ENCODE assay signal across 13 mouse cellular contexts in genomic region chr2:166106631-166107030, GRCm38 (mm10). TPM values are rescaled to one million over a fixed set of nuclear protein-coding genes. Genes with fewer than 3 reads are reported as not detected.
DNase-seq lines count a peak whose midpoint lies in the region; ATAC-seq and TF ChIP-seq lines count a peak whose summit lies in the region.
"Had no signal": no experiment of that assay in that cellular context is flagged by ENCODE, and none has a peak within 500 bp of the region (broad histone marks: within the 10 kb centered on the region; RNA-seq: fewer than 3 reads in every experiment).

No protein-coding gene starts in this region.

- no peak for TF ChIP-seq CTCF in layer of hippocampus, adult 2 months (conservative IDR thresholded peaks at IDR 0.05)

- no peak overlapping the region for H3K4me2 ChIP-seq in stomach, embryonic 15.5 days
- no peak overlapping the region for H3K4me2 ChIP-seq in kidney, embryonic 14.5 days (replicated peaks; ENCODE audit: low read depth, low read length)
- H3K4me2 ChIP-seq: lung, embryonic 15.5 days had no signal

- no peak for ATAC-seq in stomach, embryonic 15.5 days (ENCODE audit: insufficient read depth, low FRiP score, low read depth)
- ATAC-seq in kidney, embryonic 14.5 days (ENCODE audit: low FRiP score, low TSS enrichment): no peak

- no peaks in the 10 kb centered on the region for H3K9me3 ChIP-seq in stomach, embryonic 15.5 days
- H3K9me3 ChIP-seq in kidney, embryonic 14.5 days (ENCODE audit: control insufficient read depth, low read length): no peaks in the 10 kb centered on the region
- H3K9me3 ChIP-seq: lung, embryonic 15.5 days had no signal

- H3K9ac ChIP-seq in stomach, embryonic 15.5 days: no peak overlapping the region
- no peak overlapping the region for H3K9ac ChIP-seq in kidney, embryonic 14.5 days (ENCODE audit: low read depth, low read length)
- H3K9ac ChIP-seq: lung, embryonic 15.5 days had no signal

- H3K4me3 ChIP-seq in layer of hippocampus, adult 2 months: no peak overlapping the region
- H3K4me3 ChIP-seq in stomach, embryonic 15.5 days (replicated peaks): no peak overlapping the region
- H3K4me3 ChIP-seq in kidney, embryonic 14.5 days (ENCODE audit: low read length): no peak overlapping the region
- H3K4me3 ChIP-seq: lung, embryonic 15.5 days had no signal

- H3K27ac ChIP-seq in layer of hippocampus, adult 2 months: peak overlapping the region; percentile 62; the same call in 1 of the 2 replicates
- H3K27ac ChIP-seq in stomach, embryonic 15.5 days: peak overlapping the region; percentile 78
- no peak overlapping the region for H3K27ac ChIP-seq in kidney, embryonic 14.5 days (ENCODE audit: low read depth, low read length)

- no peaks in the 10 kb centered on the region for H3K27me3 ChIP-seq in stomach, embryonic 15.5 days (replicated peaks)
- no peaks in the 10 kb centered on the region for H3K27me3 ChIP-seq in kidney, embryonic 14.5 days (ENCODE audit: control insufficient read depth, insufficient read depth, low read length)

- H3K4me1 ChIP-seq in stomach, embryonic 15.5 days: peaks cover 8% of the 10 kb centered on the region
- H3K4me1 ChIP-seq in kidney, embryonic 14.5 days (ENCODE audit: control insufficient read depth, insufficient read depth, low read length): peaks cover 16% of the 10 kb centered on the region

- no peaks in the 10 kb centered on the region; the same call in 1 of the 2 replicates for H3K36me3 ChIP-seq in stomach, embryonic 15.5 days
- no peaks in the 10 kb centered on the region for H3K36me3 ChIP-seq in kidney, embryonic 14.5 days (ENCODE audit: control insufficient read depth, insufficient read depth, low read length)
- H3K36me3 ChIP-seq: lung, embryonic 15.5 days had no signal

- peak; percentile 47 for DNase-seq in frontal cortex, postnatal 10 days (ENCODE audit: low spot score in 2 of 2)
- DNase-seq in frontal cortex, adult 2 months (ENCODE audit: extremely low spot score in 1 of 2, low spot score in 1 of 2): no peak
- DNase-seq in layer of hippocampus, adult 2 months (ENCODE audit: low spot score in 2 of 2): no peak
- DNase-seq in layer of hippocampus, adult 9-10 months (ENCODE audit: low spot score): no peak
- DNase-seq in right cerebral cortex, postnatal 4 days: peak; percentile 63
- DNase-seq in right cerebral cortex, adult 2 months (ENCODE audit: low spot score in 2 of 2): no peak
- DNase-seq: B cell, adult 2 months; gastrocnemius, postnatal 36 days; thymus, postnatal 14 days had no signal

- WGBS in stomach, embryonic 15.5 days: 55% methylated on average over 2 of the region's 2 CpGs
- WGBS in kidney, embryonic 14.5 days: 70% methylated on average over 2 of the region's 2 CpGs

RNA-seq across cellular contexts. Expression of gene Sulf2, which starts 48.8 kb away (rescaled TPM):
- polyA plus RNA-seq in frontal cortex, adult 2 months (2012; rRNA removed): 52.1 and 61.0 TPM in 2 replicates
- 100 to 1,000 TPM in 1 of 2 experiments, 10 to 100 TPM in 1; 93.2 to 114 TPM for total RNA-seq in layer of hippocampus, adult 2 months (2021)
- 121 and 140 TPM in 2 replicates for polyA plus RNA-seq in stomach, embryonic 15.5 days (2015; fragmentation: Nextera tagmentation; extraction: Ambion mirVana)
- 69.3 and 80.4 TPM in 2 replicates for polyA plus RNA-seq in kidney, embryonic 14.5 days (2014; fragmentation: Nextera tagmentation; extraction: Ambion mirVana)
- total RNA-seq: MEL had no signal

Comparison
In these comparisons a context has a peak if more than half of its experiments do, and no peak if none do; other contexts are left out.
1. DNase-seq: peak in frontal cortex, postnatal 10 days (2 of 2) and right cerebral cortex, postnatal 4 days (single experiment); none in frontal cortex, adult 2 months (0 of 2), layer of hippocampus, adult 2 months (0 of 2), layer of hippocampus, adult 9-10 months (single experiment) and right cerebral cortex, adult 2 months (0 of 2).